Mouse (Mus musculus) liver, embryonic 14.5 days (tissue): Measurements from ENCODE around the gene Ndufaf8. TPM values are rescaled to one million over a fixed set of nuclear protein-coding genes. Genes with fewer than 3 reads are reported as not detected.

Source experiments
- ATAC-seq: fragments of 200-750 bp; cut with Nextera tagmentation; 2 replicates; pipeline ENCODE4 v1.8.0; 2017; ENCODE audit warnings: moderate number of reproducible peaks, mild to moderate bottlenecking, moderate library complexity; ENCODE audit not compliant: insufficient read depth
- DNase-seq, 3 experiments: peaks; one replicate each; pipeline ENCODE4 v3.0.0-alpha.2; 2012 to 2013; ENCODE audit warnings: low read depth in 3 of 3, low spot score in 3 of 3
- H3K27ac ChIP-seq: fragments of 300-500 bp; sonication (generic); 2 replicates; pipeline ENCODE4 v1.5.1; 2014; ENCODE audit warnings: moderate library complexity, mild to moderate bottlenecking, control low read depth, inconsistent platforms
- H3K27me3 ChIP-seq: fragments of 300-500 bp; sonication (generic); 2 replicates; pipeline ENCODE4 v1.6.1; 2014; ENCODE audit warnings: mild to moderate bottlenecking, low read length, moderate library complexity; ENCODE audit not compliant: control insufficient read depth, insufficient read depth
- H3K36me3 ChIP-seq: fragments of 300-500 bp; sonication (generic); replicated peaks from 2 replicates; pipeline ENCODE4 v1.6.1; 2014; ENCODE audit warnings: low read depth; ENCODE audit not compliant: control insufficient read depth, insufficient read depth
- H3K4me1 ChIP-seq, 2 experiments: fragments of 200-500 bp in 1 of 2; fragments of 300-500 bp in 1 of 2; sonication (generic) in 1 of 2; replicated peaks; 2 replicates each; pipeline ENCODE4 v1.6.1; 2012 to 2014; ENCODE audit warnings: antibody characterized with exemption in 1 of 2, inconsistent platforms in 1 of 2, low read length in 1 of 2; ENCODE audit not compliant: control insufficient read depth in 2 of 2, insufficient read depth in 2 of 2
- H3K4me2 ChIP-seq: fragments of 300-500 bp; sonication (generic); 2 replicates; pipeline ENCODE4 v1.6.1; 2014; ENCODE audit warnings: low read depth, mild to moderate bottlenecking, control low read depth, moderate library complexity
- H3K4me3 ChIP-seq, 2 experiments: fragments of 200-500 bp in 1 of 2; fragments of 300-500 bp in 1 of 2; sonication (generic) in 1 of 2; 2 replicates each; pipeline ENCODE4 v1.5.1; 2012 to 2014; ENCODE audit warnings: low read depth in 2 of 2, low read length in 2 of 2, mild to moderate bottlenecking in 2 of 2, control low read depth in 1 of 2, inconsistent platforms in 1 of 2, moderate library complexity in 1 of 2; ENCODE audit not compliant: insufficient read depth in 1 of 2
- H3K9ac ChIP-seq: fragments of 300-500 bp; sonication (generic); replicated peaks from 2 replicates; pipeline ENCODE4 v1.6.1; 2014; ENCODE audit warnings: mild to moderate bottlenecking, control low read depth, moderate library complexity
- H3K9me3 ChIP-seq: fragments of 300-500 bp; sonication (generic); 2 replicates; pipeline ENCODE4 v1.6.1; 2016; ENCODE audit warnings: low read length, mixed read lengths; ENCODE audit not compliant: control insufficient read depth
- CTCF ChIP-seq: IDR thresholded peaks from 2 replicates; pipeline ENCODE4 v1.5.1; 2016; ENCODE audit warnings: antibody characterized with exemption, low read depth, control low read depth
- EP300 ChIP-seq: IDR thresholded peaks from 2 replicates; pipeline ENCODE4 v1.6.1; 2016; ENCODE audit warnings: antibody characterized with exemption, low read depth
- WGBS: fragments of 180-500 bp; shearing (Covaris S2); extraction: QIAGEN DNeasy Blood & Tissue Kit; methylation state at CpG from one replicate; pipeline ENCODE4 v1.1.7; 2014; ENCODE audit not compliant: insufficient replicate concordance; 5-methylcytosine and 5-hydroxymethylcytosine counted together
- polyA plus RNA-seq, 2 experiments: library from polyadenylated mRNA; depleted of rRNA in 1 of 2; stranded (reverse) in 1 of 2; unstranded in 1 of 2; fragments of >200 nt; fragmentation: Nextera tagmentation in 1 of 2; extraction: Ambion mirVana in 1 of 2; gene quantifications; 2 replicates each; pipeline versions ENCODE4 v1.2.1 to v1.2.3; 2012 to 2014

Ndufaf8 gene
- polyA plus RNA-seq, 2 experiments: 20.3 to 52.9 TPM

DNA sequence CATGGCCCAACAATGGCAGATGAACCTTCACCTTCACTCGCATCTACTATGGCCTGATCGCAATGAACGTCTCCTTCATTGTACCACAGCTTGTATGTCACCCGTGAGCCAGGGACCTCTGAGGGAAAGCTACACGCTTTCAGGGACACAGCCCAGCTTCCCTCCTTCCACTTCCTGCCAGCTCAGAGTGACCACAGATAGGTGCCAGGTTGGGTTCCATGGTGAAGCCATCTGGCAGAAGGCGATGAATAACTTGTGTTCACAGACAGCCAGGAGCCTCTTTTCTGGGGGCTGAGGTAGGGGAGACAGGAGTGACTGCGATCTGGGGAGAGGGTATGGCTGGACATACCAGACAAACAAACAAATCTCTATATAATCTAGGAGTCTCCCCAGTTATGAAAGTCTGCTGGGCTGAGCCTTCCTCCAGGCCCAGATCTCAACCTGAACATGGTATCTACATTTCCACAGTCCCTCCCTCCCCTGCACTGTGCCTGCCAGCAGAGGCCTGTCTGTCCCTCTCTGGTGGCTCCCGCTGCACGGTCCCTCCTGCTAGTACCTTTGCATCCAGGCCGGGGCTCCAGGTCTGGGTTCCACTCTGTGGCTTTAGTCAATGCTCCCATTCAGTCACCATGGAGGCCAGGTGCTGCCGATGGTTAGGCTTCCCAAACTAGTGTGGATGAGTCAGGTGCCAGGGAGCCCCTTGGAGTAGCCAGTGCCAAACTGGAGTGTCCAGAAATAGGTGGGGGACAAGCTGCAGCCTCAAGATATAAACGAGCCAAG, 42.6 kb upstream of the Ndufaf8 start:
- Histone ChIP-seq H3K4me2 (no peak overlapping the region), H3K4me3 (no peak overlapping the region), H3K27ac (no peak overlapping the region), H3K36me3 (no peaks in the 10 kb centered on the region), H3K9me3 (no peaks in the 10 kb centered on the region), H3K27me3 (no peaks in the 10 kb centered on the region; the same call in 1 of the 2 replicates), H3K9ac (no peak overlapping the region), H3K4me1 (no peaks in the 10 kb centered on the region)
- DNase-seq (no peak), ATAC-seq (no peak)
- WGBS: 70% methylated on average over 12 of the region's 12 CpGs
- TF ChIP-seq CTCF (no peak), EP300 (no peak)

DNA sequence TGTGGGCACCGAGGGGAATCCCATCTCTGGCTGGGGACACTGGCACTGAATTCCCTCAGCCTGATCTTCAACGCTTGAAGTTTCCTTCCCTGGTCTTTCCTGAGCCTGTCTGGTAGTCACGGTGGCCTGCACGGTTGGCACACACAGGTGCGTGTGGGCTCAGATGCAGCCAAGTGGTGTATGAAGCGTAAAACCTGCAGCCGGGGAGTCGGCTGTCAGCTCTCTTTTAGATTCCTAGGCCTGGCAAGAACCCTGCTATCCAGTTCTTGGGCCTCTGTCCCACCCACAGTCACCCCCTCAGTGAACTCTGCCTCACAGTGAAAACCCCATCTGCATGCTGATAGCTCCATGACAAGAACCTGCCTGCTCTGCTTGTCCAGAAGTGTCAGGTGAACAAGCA, 38.1 kb upstream of the Ndufaf8 start:
- Histone ChIP-seq H3K36me3 (no peaks in the 10 kb centered on the region), H3K27me3 (no peaks in the 10 kb centered on the region; the same call in 1 of the 2 replicates), H3K9ac (no peak overlapping the region), H3K4me3 (no peak overlapping the region), H3K4me2 (no peak overlapping the region), H3K27ac (no peak overlapping the region), H3K9me3 (no peaks in the 10 kb centered on the region), H3K4me1 (no peaks in the 10 kb centered on the region)
- no peak for DNase-seq
- TF ChIP-seq CTCF: no peak
- no peak for TF ChIP-seq EP300
- ATAC-seq: no peak
- WGBS: 67% methylated on average over 8 of the region's 8 CpGs

DNA sequence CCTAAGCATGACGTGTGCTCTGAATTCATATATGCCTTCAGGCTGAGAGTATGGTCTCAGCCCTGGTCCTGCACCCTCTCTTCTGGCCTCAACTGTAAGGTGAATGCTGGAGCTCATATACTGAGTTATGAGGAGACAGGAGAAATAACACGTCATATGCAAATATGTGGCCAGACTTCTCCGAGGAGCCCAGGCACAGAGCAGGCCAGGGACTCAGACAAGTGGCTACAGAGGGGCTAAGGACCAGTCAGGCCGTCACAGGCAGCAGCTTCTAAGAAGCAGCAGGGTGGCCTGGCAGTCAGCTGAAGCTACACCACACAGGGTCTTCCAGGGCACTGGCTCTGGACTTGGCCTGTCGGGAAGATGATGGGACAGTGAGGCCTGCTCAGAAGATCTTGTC, 35.4 kb upstream of the Ndufaf8 start:
- ATAC-seq (no peak), DNase-seq (no peak)
- Histone ChIP-seq H3K9me3 (no peaks in the 10 kb centered on the region), H3K4me2 (no peak overlapping the region), H3K4me1 (no peaks in the 10 kb centered on the region), H3K4me3 (no peak overlapping the region), H3K27me3 (no peaks in the 10 kb centered on the region; the same call in 1 of the 2 replicates), H3K27ac (no peak overlapping the region), H3K9ac (no peak overlapping the region), H3K36me3 (no peaks in the 10 kb centered on the region)
- 57% methylated on average over 5 of the region's 5 CpGs for WGBS
- no peak for TF ChIP-seq EP300
- no peak for TF ChIP-seq CTCF

DNA sequence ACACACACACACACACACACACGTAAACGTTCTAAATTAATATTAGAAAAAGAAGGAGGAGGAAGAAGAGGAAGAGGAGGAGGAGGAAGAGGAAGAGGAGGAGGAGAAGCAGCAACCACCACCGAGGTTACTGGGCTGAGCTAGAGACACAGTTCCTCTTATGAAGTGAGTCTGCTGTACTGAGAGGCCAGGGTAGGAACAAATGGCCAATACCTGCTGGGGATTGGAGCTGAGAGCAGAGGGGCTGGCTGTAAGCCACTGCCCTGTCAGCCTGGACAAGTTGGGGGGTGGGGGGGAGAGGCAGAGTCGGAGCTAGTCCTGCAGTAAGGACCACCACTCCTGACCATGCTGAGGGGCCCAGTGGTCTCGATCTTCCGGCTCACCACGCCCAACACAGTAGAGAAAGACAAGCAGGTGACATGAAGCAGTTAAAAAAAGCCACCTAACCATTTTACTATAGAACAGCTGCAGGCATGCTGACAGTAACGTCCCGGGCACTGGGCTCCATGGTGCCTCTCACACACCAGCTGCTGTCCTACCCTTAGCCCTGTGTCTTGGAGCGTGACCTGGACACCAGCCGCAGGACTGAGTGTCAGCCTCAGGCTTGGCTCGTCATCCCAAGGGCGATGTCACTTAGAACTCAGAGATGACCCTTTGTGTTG, 34.6 kb upstream of the Ndufaf8 start:
- Histone ChIP-seq H3K27me3 (no peaks in the 10 kb centered on the region), H3K9ac (no peak overlapping the region), H3K9me3 (no peaks in the 10 kb centered on the region), H3K27ac (no peak overlapping the region), H3K4me3 (no peak overlapping the region), H3K4me1 (no peaks in the 10 kb centered on the region), H3K36me3 (no peaks in the 10 kb centered on the region), H3K4me2 (no peak overlapping the region)
- ATAC-seq (no peak), DNase-seq (no peak)
- TF ChIP-seq EP300 (no peak), CTCF (no peak)
- WGBS: 58% methylated on average over 13 of the region's 13 CpGs

DNA sequence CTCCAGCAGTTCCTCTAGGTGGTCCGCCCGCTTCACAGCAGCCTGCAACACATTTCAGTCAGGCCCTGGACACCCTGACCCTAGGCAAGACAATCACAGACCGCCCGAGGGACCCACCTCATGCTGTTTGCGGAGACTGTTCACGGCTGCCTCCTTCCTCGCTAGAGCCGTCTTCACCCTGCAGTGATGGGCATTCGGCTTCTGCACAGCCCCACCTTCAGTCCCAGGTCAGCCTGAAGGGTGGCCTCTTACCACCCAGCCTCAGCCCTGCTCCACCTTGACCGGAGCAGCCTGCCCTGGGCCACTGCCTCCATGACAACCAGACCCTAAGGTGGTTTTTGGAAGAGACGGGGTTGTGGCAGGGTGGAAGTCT, 34.1 kb upstream of the Ndufaf8 start:
- Histone ChIP-seq H3K4me3 (no peak overlapping the region), H3K27me3 (no peaks in the 10 kb centered on the region), H3K4me2 (no peak overlapping the region), H3K9ac (no peak overlapping the region), H3K9me3 (no peaks in the 10 kb centered on the region), H3K36me3 (no peaks in the 10 kb centered on the region), H3K27ac (no peak overlapping the region), H3K4me1 (no peaks in the 10 kb centered on the region)
- ATAC-seq (no peak), DNase-seq (no peak)
- 74% methylated on average over 11 of the region's 11 CpGs for WGBS
- no peak for TF ChIP-seq CTCF
- no peak for TF ChIP-seq EP300
